Mouse (Mus musculus): ENCODE data around the gene Soga3.

GRCm38 (mm10) chr10:29146198-29146857, 2.7 kb downstream of the Soga3 start:
- TF ChIP-seq CTCF (conservative IDR thresholded peaks at IDR 0.05; ENCODE audit: low read length) (peak; percentile 24), NANOG (IDR thresholded peaks at IDR 0.05; ENCODE audit: borderline replicate concordance, low read length) (no peak)
